Mouse (Mus musculus) neural tube, embryonic 13.5 days (tissue): ENCODE measurements around the gene Camk2g. TPM values are rescaled to one million over a fixed set of nuclear protein-coding genes. Genes with fewer than 3 reads are reported as not detected.

ENCODE experiments used
- ATAC-seq: fragments of 200-750 bp; cut with Nextera tagmentation; 2 replicates; pipeline ENCODE4 v1.8.0; 2017; ENCODE audit warnings: low read depth, mild to moderate bottlenecking, moderate TSS enrichment, moderate library complexity
- H3K27ac ChIP-seq: fragments of 300-500 bp; sonication (generic); replicated peaks from 2 replicates; pipeline ENCODE4 v1.5.1; 2015; ENCODE audit warnings: moderate library complexity, mild to moderate bottlenecking, inconsistent platforms
- H3K27me3 ChIP-seq: fragments of 300-500 bp; sonication (generic); 2 replicates; pipeline ENCODE4 v1.6.1; 2015; ENCODE audit warnings: mild to moderate bottlenecking, inconsistent platforms
- H3K36me3 ChIP-seq: fragments of 300-500 bp; sonication (generic); 2 replicates; pipeline ENCODE4 v1.6.1; 2015; ENCODE audit warnings: mild to moderate bottlenecking, inconsistent platforms
- H3K4me1 ChIP-seq: fragments of 300-500 bp; sonication (generic); replicated peaks from 2 replicates; pipeline ENCODE4 v1.6.1; 2015; ENCODE audit warnings: inconsistent platforms
- H3K4me2 ChIP-seq: fragments of 300-500 bp; sonication (generic); 2 replicates; pipeline ENCODE4 v1.6.1; 2015; ENCODE audit warnings: inconsistent platforms, mild to moderate bottlenecking, moderate library complexity
- H3K4me3 ChIP-seq: fragments of 300-500 bp; sonication (generic); 2 replicates; pipeline ENCODE4 v1.5.1; 2015; ENCODE audit warnings: mild to moderate bottlenecking, inconsistent platforms
- H3K9ac ChIP-seq: fragments of 300-500 bp; sonication (generic); 2 replicates; pipeline ENCODE4 v1.6.1; 2015; ENCODE audit warnings: moderate library complexity, mild to moderate bottlenecking, inconsistent platforms
- H3K9me3 ChIP-seq: fragments of 300-500 bp; sonication (generic); 2 replicates; pipeline ENCODE4 v1.6.1; 2016; ENCODE audit warnings: inconsistent platforms
- WGBS: fragments of 180-500 bp; shearing (Covaris S2); methylation state at CpG from one replicate; pipeline ENCODE4 v1.1.7; 2015; 5-methylcytosine and 5-hydroxymethylcytosine counted together
- polyA plus RNA-seq: library from polyadenylated mRNA; unstranded; fragments of >200 nt; fragmentation: Nextera tagmentation; extraction: Ambion mirVana; gene quantifications from 2 replicates; pipeline ENCODE4 v1.2.1, GENCODE M21; 2015

Gene Camk2g
- polyA plus RNA-seq, 1 experiment from 2014 or later, result 155 TPM

GRCm38 (mm10) chr14:20791511-20792242 is 2.2 kb downstream of the Camk2g start:
- H3K4me2 ChIP-seq, result peak overlapping the region; percentile 71
- H3K9me3 ChIP-seq, result no peaks in the 10 kb centered on the region
- H3K27ac ChIP-seq, result no peak overlapping the region
- H3K27me3 ChIP-seq, result no peaks in the 10 kb centered on the region
- H3K4me1 ChIP-seq, result peaks cover 72% of the 10 kb centered on the region
- H3K4me3 ChIP-seq, result peak overlapping the region; percentile 86
- H3K9ac ChIP-seq, result peak overlapping the region; percentile 91
- peaks cover 43% of the 10 kb centered on the region for H3K36me3 ChIP-seq
- 81% methylated on average over 16 of the region's 16 CpGs for WGBS
- no peak for ATAC-seq

GRCm38 (mm10) chr14:20790996-20791395 is 2.9 kb downstream of the Camk2g start:
- WGBS, result 87% methylated on average over 6 of the region's 6 CpGs
- peaks cover 49% of the 10 kb centered on the region for H3K36me3 ChIP-seq

GRCm38 (mm10) chr14:20790445-20790844 is 3.4 kb downstream of the Camk2g start:
- Histone ChIP-seq H3K36me3 (peaks cover 54% of the 10 kb centered on the region), H3K27me3 (no peaks in the 10 kb centered on the region), H3K4me1 (peaks cover 71% of the 10 kb centered on the region), H3K4me2 (no peak overlapping the region), H3K9ac (no peak overlapping the region), H3K4me3 (no peak overlapping the region), H3K27ac (no peak overlapping the region), H3K9me3 (no peaks in the 10 kb centered on the region)
- no peak for ATAC-seq
- 89% methylated on average over 5 of the region's 5 CpGs for whole genome bisulfite sequencing

More at GRCm38 (mm10) chr14:20790996-20791395, 2.9 kb downstream of the Camk2g start:
- Histone ChIP-seq H3K4me1 (peaks cover 71% of the 10 kb centered on the region), H3K9me3 (no peaks in the 10 kb centered on the region), H3K4me3 (no peak overlapping the region), H3K9ac (0 out of 2 replicates have a peak overlapping the region, but pooled peaks have one; percentile 26), H3K27me3 (no peaks in the 10 kb centered on the region), H3K27ac (no peak overlapping the region), H3K4me2 (no peak overlapping the region)
- ATAC-seq, result no peak

- Histone ChIP-seq H3K9me3 (no peaks in the 10 kb centered on the region), H3K36me3 (peaks cover 62% of the 10 kb centered on the region), H3K27ac (no peak overlapping the region), H3K4me1 (peaks cover 70% of the 10 kb centered on the region), H3K9ac (no peak overlapping the region), H3K4me3 (no peak overlapping the region), H3K4me2 (no peak overlapping the region), H3K27me3 (no peaks in the 10 kb centered on the region)
- WGBS, result 94% methylated on average over 4 of the region's 4 CpGs
- no peak for ATAC-seq
These were observed 4.3 kb downstream of the Camk2g start for GRCm38 (mm10) chr14:20789593-20789992.

- WGBS, result 89% methylated on average over 3 of the region's 3 CpGs
- ATAC-seq, result no peak
- Histone ChIP-seq H3K4me2 (no peak overlapping the region), H3K36me3 (peaks cover 77% of the 10 kb centered on the region), H3K27ac (no peak overlapping the region), H3K4me1 (peaks cover 64% of the 10 kb centered on the region), H3K4me3 (no peak overlapping the region), H3K9ac (no peak overlapping the region), H3K27me3 (no peaks in the 10 kb centered on the region), H3K9me3 (no peaks in the 10 kb centered on the region)
These were observed 5.7 kb downstream of the Camk2g start for GRCm38 (mm10) chr14:20788151-20788550.

- H3K9ac ChIP-seq, result 0 out of 2 replicates have a peak overlapping the region, but pooled peaks have one; percentile 14
- no peak overlapping the region for H3K4me3 ChIP-seq
- no peak for ATAC-seq
- peaks cover 86% of the 10 kb centered on the region for H3K36me3 ChIP-seq
- H3K27me3 ChIP-seq, result no peaks in the 10 kb centered on the region
- no peaks in the 10 kb centered on the region for H3K9me3 ChIP-seq
- no peak overlapping the region for H3K4me2 ChIP-seq
- peaks cover 49% of the 10 kb centered on the region for H3K4me1 ChIP-seq
- no peak overlapping the region for H3K27ac ChIP-seq
- 81% methylated on average over 4 of the region's 4 CpGs for WGBS
These were observed 7.3 kb downstream of the Camk2g start for GRCm38 (mm10) chr14:20786611-20787015.

GRCm38 (mm10) chr14:20786020-20786419 is 7.9 kb downstream of the Camk2g start:
- Histone ChIP-seq H3K27ac (no peak overlapping the region), H3K4me2 (no peak overlapping the region), H3K27me3 (no peaks in the 10 kb centered on the region), H3K9ac (no peak overlapping the region), H3K4me3 (no peak overlapping the region), H3K4me1 (peaks cover 44% of the 10 kb centered on the region), H3K9me3 (no peaks in the 10 kb centered on the region), H3K36me3 (peaks cover 86% of the 10 kb centered on the region)
- WGBS, result 85% methylated on average over 5 of the region's 5 CpGs
- ATAC-seq, result no peak

GRCm38 (mm10) chr14:20785231-20785630 is 8.7 kb downstream of the Camk2g start:
- no peaks in the 10 kb centered on the region for H3K9me3 ChIP-seq
- 84% methylated on average over 1 of the region's 1 CpGs for WGBS
- no peak overlapping the region for H3K9ac ChIP-seq
- no peak overlapping the region for H3K4me3 ChIP-seq
- H3K27ac ChIP-seq, result no peak overlapping the region
- no peaks in the 10 kb centered on the region for H3K27me3 ChIP-seq
- no peak overlapping the region for H3K4me2 ChIP-seq
- ATAC-seq, result no peak
- peaks cover 86% of the 10 kb centered on the region for H3K36me3 ChIP-seq
- H3K4me1 ChIP-seq, result peaks cover 37% of the 10 kb centered on the region

- Histone ChIP-seq H3K4me1 (peaks cover 37% of the 10 kb centered on the region), H3K27me3 (no peaks in the 10 kb centered on the region), H3K9ac (no peak overlapping the region), H3K36me3 (peaks cover 80% of the 10 kb centered on the region), H3K4me2 (no peak overlapping the region), H3K9me3 (no peaks in the 10 kb centered on the region), H3K27ac (no peak overlapping the region), H3K4me3 (no peak overlapping the region)
- no peak for ATAC-seq
- WGBS, result 85% methylated on average over 7 of the region's 7 CpGs
These were observed 9.2 kb downstream of the Camk2g start for GRCm38 (mm10) chr14:20784708-20785107.

GRCm38 (mm10) chr14:20783526-20783925 is 10.4 kb downstream of the Camk2g start:
- peaks cover 77% of the 10 kb centered on the region for H3K36me3 ChIP-seq
- WGBS, result 97% methylated on average over 6 of the region's 6 CpGs
- no peak for ATAC-seq
- no peak overlapping the region for H3K4me2 ChIP-seq
- no peak overlapping the region for H3K4me3 ChIP-seq
- peaks cover 37% of the 10 kb centered on the region for H3K4me1 ChIP-seq
- H3K9ac ChIP-seq, result no peak overlapping the region
- H3K27ac ChIP-seq, result no peak overlapping the region
- no peaks in the 10 kb centered on the region for H3K27me3 ChIP-seq
- H3K9me3 ChIP-seq, result no peaks in the 10 kb centered on the region

- H3K27me3 ChIP-seq, result no peaks in the 10 kb centered on the region
- WGBS, result 89% methylated on average over 7 of the region's 7 CpGs
- H3K4me2 ChIP-seq, result no peak overlapping the region
- no peak overlapping the region for H3K9ac ChIP-seq
- no peak overlapping the region for H3K27ac ChIP-seq
- peaks cover 30% of the 10 kb centered on the region for H3K4me1 ChIP-seq
- no peak for ATAC-seq
- H3K36me3 ChIP-seq, result peaks cover 77% of the 10 kb centered on the region
- no peak overlapping the region for H3K4me3 ChIP-seq
- H3K9me3 ChIP-seq, result no peaks in the 10 kb centered on the region
These were observed 11.0 kb downstream of the Camk2g start for GRCm38 (mm10) chr14:20782860-20783259.

GRCm38 (mm10) chr14:20780217-20780616 is 13.7 kb downstream of the Camk2g start:
- H3K27ac ChIP-seq, result no peak overlapping the region
- H3K4me2 ChIP-seq, result no peak overlapping the region
- no peaks in the 10 kb centered on the region for H3K9me3 ChIP-seq
- no peak for ATAC-seq
- no peaks in the 10 kb centered on the region for H3K27me3 ChIP-seq
- peaks cover 15% of the 10 kb centered on the region for H3K4me1 ChIP-seq
- peaks cover 71% of the 10 kb centered on the region for H3K36me3 ChIP-seq
- WGBS, result 91% methylated on average over 8 of the region's 8 CpGs
- H3K9ac ChIP-seq, result no peak overlapping the region
- no peak overlapping the region for H3K4me3 ChIP-seq

GRCm38 (mm10) chr14:20778496-20778895 is 15.4 kb downstream of the Camk2g start:
- Histone ChIP-seq H3K27ac (peak overlapping the region; percentile 74; the same call in 1 of the 2 replicates), H3K36me3 (peaks cover 54% of the 10 kb centered on the region), H3K4me3 (no peak overlapping the region), H3K4me1 (peaks cover 16% of the 10 kb centered on the region), H3K9me3 (no peaks in the 10 kb centered on the region), H3K9ac (no peak overlapping the region), H3K4me2 (no peak overlapping the region), H3K27me3 (no peaks in the 10 kb centered on the region)
- WGBS, result 79% methylated on average over 8 of the region's 8 CpGs
- no peak for ATAC-seq
